Mouse (Mus musculus): Measurements from ENCODE around the gene C2cd2.

DNA sequence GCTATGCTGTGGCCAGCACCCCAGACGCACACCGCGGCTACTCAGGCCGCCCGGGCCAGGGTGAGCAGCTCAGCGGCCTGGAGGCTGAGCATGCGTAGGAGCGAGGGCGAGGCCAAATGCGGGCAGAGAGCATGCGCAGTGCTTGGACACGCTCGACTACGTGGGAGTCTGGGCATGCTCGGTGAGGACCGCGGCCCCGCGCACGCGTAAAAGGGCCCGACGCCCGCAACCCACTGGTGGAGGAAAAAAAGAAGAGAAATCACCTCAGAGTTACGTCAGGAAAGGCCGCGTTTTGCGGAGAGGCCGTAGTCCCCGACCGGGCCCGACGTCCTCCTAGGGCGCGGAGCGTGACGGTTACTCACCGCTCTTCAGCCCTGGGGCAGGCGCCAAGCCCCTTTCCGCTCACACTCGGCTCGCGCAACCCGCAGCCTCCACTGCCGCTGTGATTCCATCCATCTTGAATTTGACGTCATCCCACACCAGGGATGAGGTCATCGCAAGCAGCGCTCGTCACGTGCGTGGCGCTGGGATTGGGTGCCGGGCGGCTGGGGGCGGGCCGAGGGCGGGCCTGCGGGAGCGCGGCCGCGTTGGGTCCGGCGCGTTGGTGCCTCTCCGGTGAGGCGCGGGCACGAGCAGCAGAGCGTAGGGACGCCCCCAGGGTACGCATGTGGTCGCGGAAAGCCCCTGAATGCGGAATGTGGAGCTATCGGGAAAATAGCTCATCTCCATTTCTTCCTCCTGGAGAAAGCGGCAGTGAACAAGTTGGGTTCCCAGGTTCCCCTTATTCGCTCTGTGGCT is at the start of gene C2cd2, which contains the start of gene Zbtb21:
- peak; percentile 20; the same call in 1 of the 2 replicates for TF ChIP-seq CTCF (IDR thresholded peaks at IDR 0.05; ENCODE audit: control insufficient read depth, insufficient read depth, insufficient replicate concordance, low read depth, low read length)
- TF ChIP-seq POLR2A (IDR thresholded peaks at IDR 0.05; ENCODE audit: control insufficient read depth, low read depth, low read length) = peak; percentile 60
